Comparison of ENCODE assay signal across 8 mouse cellular contexts in the genomic region with DNA sequence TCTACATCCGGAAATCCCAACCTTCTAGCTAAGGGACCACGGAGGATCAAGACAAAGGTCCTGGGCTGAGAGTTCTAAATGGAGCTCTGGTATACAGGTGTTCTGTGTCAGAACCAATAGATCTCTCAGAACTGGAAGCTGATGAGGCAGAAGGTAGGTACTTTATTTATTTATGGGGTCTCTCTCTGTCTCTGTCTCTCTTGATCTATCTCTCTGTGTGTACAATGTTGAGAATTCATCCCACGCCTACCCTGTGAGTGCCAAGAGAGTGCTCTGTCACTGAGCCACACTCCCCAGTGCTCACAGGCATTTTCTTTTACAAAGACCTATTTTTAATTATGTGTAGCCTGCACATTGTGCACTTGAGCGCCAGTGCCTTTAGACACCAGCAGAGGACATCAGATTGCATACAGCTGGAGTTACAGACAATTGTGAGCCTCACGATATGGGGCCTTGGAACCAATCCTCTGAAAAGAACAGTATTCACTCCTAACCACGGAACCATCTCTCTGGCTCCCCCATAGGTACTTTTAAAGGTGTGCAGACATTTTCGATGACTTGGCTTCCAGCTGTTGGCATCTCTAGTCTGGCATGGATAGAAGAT. TPM values are rescaled to one million over a fixed set of nuclear protein-coding genes. Genes with fewer than 3 reads are reported as not detected.
DNase-seq lines count a peak whose midpoint lies in the region; ATAC-seq and TF ChIP-seq lines count a peak whose summit lies in the region.

A gene (minus strand): TSS at position 51 of the 604 bp plus-strand sequence.

- 57% methylated on average over 7 of the region's 7 CpGs for WGBS in forebrain, postnatal 0 days
- WGBS in hindbrain, embryonic 15.5 days = 68% methylated on average over 7 of the region's 7 CpGs
- WGBS in liver, postnatal 0 days (ENCODE audit: insufficient replicate concordance) = 70% methylated on average over 7 of the region's 7 CpGs

- H3K27ac ChIP-seq in forebrain, postnatal 0 days (ENCODE audit: low read depth, low read length) = no peak within 1 kb of the TSS
- H3K27ac ChIP-seq in hindbrain, embryonic 15.5 days (replicated peaks) = no peak within 1 kb of the TSS
- H3K27ac ChIP-seq in liver, postnatal 0 days (ENCODE audit: low read depth) = no peak within 1 kb of the TSS

- no peak for DNase-seq in frontal cortex, adult 2 months (ENCODE audit: extremely low spot score in 1 of 2, low spot score in 1 of 2)
- no peak for DNase-seq in frontal cortex, postnatal 36 days (ENCODE audit: low spot score in 2 of 2)
- DNase-seq in forebrain, postnatal 0 days = no peak
- no peak for DNase-seq in liver, postnatal 0 days
- DNase-seq in embryo, embryonic 10.5 days (ENCODE audit: low spot score) = no peak
- DNase-seq in thymus, postnatal 25 days = no peak

- H3K27me3 ChIP-seq in forebrain, postnatal 0 days (ENCODE audit: insufficient read depth, low read length) = no peaks in the 10 kb centered on the region
- no peaks in the 10 kb centered on the region for H3K27me3 ChIP-seq in hindbrain, embryonic 15.5 days
- no peaks in the 10 kb centered on the region for H3K27me3 ChIP-seq in liver, postnatal 0 days (ENCODE audit: insufficient read depth, low read length)

- TF ChIP-seq EP300 in liver, postnatal 0 days (IDR thresholded peaks at IDR 0.05; ENCODE audit: low read depth) = no peak

- no peak within 1 kb of the TSS for H3K4me3 ChIP-seq in forebrain, postnatal 0 days (ENCODE audit: low read depth, low read length)
- H3K4me3 ChIP-seq in hindbrain, embryonic 15.5 days = no peak within 1 kb of the TSS
- no peak within 1 kb of the TSS for H3K4me3 ChIP-seq in liver, postnatal 0 days (ENCODE audit: low read depth, low read length)

- ATAC-seq in activated CD4-positive, CD25-positive, alpha-beta regulatory T cell, adult 4 months = no peak
- ATAC-seq in forebrain, postnatal 0 days = no peak
- no peak for ATAC-seq in hindbrain, embryonic 15.5 days (ENCODE audit: low FRiP score, low read depth)
- ATAC-seq in liver, postnatal 0 days = no peak

- no peaks in the 10 kb centered on the region for H3K9me3 ChIP-seq in forebrain, postnatal 0 days (ENCODE audit: low read length)
- no peaks in the 10 kb centered on the region for H3K9me3 ChIP-seq in hindbrain, embryonic 15.5 days
- no peaks in the 10 kb centered on the region for H3K9me3 ChIP-seq in liver, postnatal 0 days (ENCODE audit: low read length)

- no peaks in the 10 kb centered on the region for H3K4me1 ChIP-seq in forebrain, postnatal 0 days (ENCODE audit: insufficient read depth)
- no peaks in the 10 kb centered on the region for H3K4me1 ChIP-seq in hindbrain, embryonic 15.5 days (replicated peaks)
- H3K4me1 ChIP-seq in liver, postnatal 0 days (ENCODE audit: insufficient read depth) = peaks cover 9% of the 10 kb centered on the region

- H3K9ac ChIP-seq in forebrain, postnatal 0 days = no peak within 1 kb of the TSS
- H3K9ac ChIP-seq in hindbrain, embryonic 15.5 days = no peak within 1 kb of the TSS
- no peak within 1 kb of the TSS for H3K9ac ChIP-seq in liver, postnatal 0 days (replicated peaks)

- no peaks in the 10 kb centered on the region for H3K36me3 ChIP-seq in forebrain, postnatal 0 days (ENCODE audit: insufficient read depth)
- H3K36me3 ChIP-seq in hindbrain, embryonic 15.5 days = no peaks in the 10 kb centered on the region
- H3K36me3 ChIP-seq in liver, postnatal 0 days (replicated peaks; ENCODE audit: insufficient read depth, low read length) = no peaks in the 10 kb centered on the region

- H3K4me2 ChIP-seq in forebrain, postnatal 0 days (ENCODE audit: low read depth) = no peak within 1 kb of the TSS
- H3K4me2 ChIP-seq in hindbrain, embryonic 15.5 days = no peak within 1 kb of the TSS
- no peak within 1 kb of the TSS for H3K4me2 ChIP-seq in liver, postnatal 0 days (ENCODE audit: low read depth, low read length)

- TF ChIP-seq CTCF in forebrain, postnatal 0 days (IDR thresholded peaks at IDR 0.05; ENCODE audit: low read depth) = peak; percentile 36
- peak; percentile 30 for TF ChIP-seq CTCF in liver, postnatal 0 days (IDR thresholded peaks at IDR 0.05; ENCODE audit: low read depth)

RNA-seq across cellular contexts. Expression of the gene that starts here (rescaled TPM):
- 140 and 148 TPM in 2 replicates for polyA plus RNA-seq in frontal cortex, adult 2 months (2012; rRNA removed)
- polyA plus RNA-seq in activated CD4-positive, CD25-positive, alpha-beta regulatory T cell, adult 4 months (2017; shearing (Covaris generic)) = 100 to 1,000 TPM; 188 to 241 TPM
- total RNA-seq in forebrain, postnatal 0 days (2014; rRNA removed) = 89.2 and 106 TPM in 2 replicates
- polyA plus RNA-seq in forebrain, postnatal 0 days (2015; fragmentation: Nextera tagmentation; extraction: Ambion mirVana) = 144 and 146 TPM in 2 replicates
- polyA plus RNA-seq in hindbrain, embryonic 15.5 days (2015; fragmentation: Nextera tagmentation; extraction: Ambion mirVana) = 153 and 156 TPM in 2 replicates
- 140 and 150 TPM in 2 replicates for polyA plus RNA-seq in liver, postnatal 0 days (2015; fragmentation: Nextera tagmentation; extraction: Ambion mirVana)
